Mouse (Mus musculus) embryonic facial prominence, embryonic 15.5 days (tissue): Measurements from ENCODE around the gene Nfe2l3. TPM values are rescaled to one million over a fixed set of nuclear protein-coding genes. Genes with fewer than 3 reads are reported as not detected.
A peak's percentile ranks its signal among the peaks of the same experiment; 100 is the strongest.
"Not testable (repeated sequence)": the region's sequence is repeated elsewhere in the genome, so short reads cannot be mapped to it uniquely, and the experiment has no call there.

Experiments
- ATAC-seq: fragments of 200-750 bp; cut with Nextera tagmentation; 2 replicates; pipeline ENCODE4 v1.8.0; 2017; ENCODE audit warnings: low read depth, moderate TSS enrichment; ENCODE audit not compliant: insufficient number of reproducible peaks, low FRiP score, low TSS enrichment
- H3K27ac ChIP-seq: fragments of 300-500 bp; sonication (generic); replicated peaks from 2 replicates; pipeline ENCODE4 v1.5.1; 2015; ENCODE audit warnings: mild to moderate bottlenecking, inconsistent platforms
- H3K27me3 ChIP-seq: fragments of 300-500 bp; sonication (generic); 2 replicates; pipeline ENCODE4 v1.6.1; 2015; ENCODE audit warnings: inconsistent platforms
- H3K36me3 ChIP-seq: fragments of 300-500 bp; sonication (generic); 2 replicates; pipeline ENCODE4 v1.6.1; 2015; ENCODE audit warnings: mild to moderate bottlenecking, inconsistent platforms
- H3K4me1 ChIP-seq: fragments of 300-500 bp; sonication (generic); 2 replicates; pipeline ENCODE4 v1.6.1; 2015; ENCODE audit warnings: inconsistent platforms
- H3K4me2 ChIP-seq: fragments of 300-500 bp; sonication (generic); replicated peaks from 2 replicates; pipeline ENCODE4 v1.6.1; 2015; ENCODE audit warnings: mild to moderate bottlenecking, inconsistent platforms
- H3K4me3 ChIP-seq: fragments of 300-500 bp; sonication (generic); replicated peaks from 2 replicates; pipeline ENCODE4 v1.5.1; 2015; ENCODE audit warnings: mild to moderate bottlenecking, inconsistent platforms
- H3K9ac ChIP-seq: fragments of 300-500 bp; sonication (generic); 2 replicates; pipeline ENCODE4 v1.6.1; 2015; ENCODE audit warnings: inconsistent platforms
- H3K9me3 ChIP-seq: fragments of 300-500 bp; sonication (generic); replicated peaks from 2 replicates; pipeline ENCODE4 v1.6.1; 2016; ENCODE audit warnings: inconsistent platforms
- WGBS: fragments of 180-500 bp; shearing (Covaris S2); methylation state at CpG from one replicate; pipeline ENCODE4 v1.1.7; 2015; 5-methylcytosine and 5-hydroxymethylcytosine counted together
- polyA plus RNA-seq: library from polyadenylated mRNA; unstranded; fragments of >200 nt; fragmentation: Nextera tagmentation; extraction: Ambion mirVana; gene quantifications from 2 replicates; pipeline ENCODE4 v1.2.1, GENCODE M21; 2015

Gene Nfe2l3
- 6.5 and 9.4 TPM in 2 replicates for polyA plus RNA-seq

DNA sequence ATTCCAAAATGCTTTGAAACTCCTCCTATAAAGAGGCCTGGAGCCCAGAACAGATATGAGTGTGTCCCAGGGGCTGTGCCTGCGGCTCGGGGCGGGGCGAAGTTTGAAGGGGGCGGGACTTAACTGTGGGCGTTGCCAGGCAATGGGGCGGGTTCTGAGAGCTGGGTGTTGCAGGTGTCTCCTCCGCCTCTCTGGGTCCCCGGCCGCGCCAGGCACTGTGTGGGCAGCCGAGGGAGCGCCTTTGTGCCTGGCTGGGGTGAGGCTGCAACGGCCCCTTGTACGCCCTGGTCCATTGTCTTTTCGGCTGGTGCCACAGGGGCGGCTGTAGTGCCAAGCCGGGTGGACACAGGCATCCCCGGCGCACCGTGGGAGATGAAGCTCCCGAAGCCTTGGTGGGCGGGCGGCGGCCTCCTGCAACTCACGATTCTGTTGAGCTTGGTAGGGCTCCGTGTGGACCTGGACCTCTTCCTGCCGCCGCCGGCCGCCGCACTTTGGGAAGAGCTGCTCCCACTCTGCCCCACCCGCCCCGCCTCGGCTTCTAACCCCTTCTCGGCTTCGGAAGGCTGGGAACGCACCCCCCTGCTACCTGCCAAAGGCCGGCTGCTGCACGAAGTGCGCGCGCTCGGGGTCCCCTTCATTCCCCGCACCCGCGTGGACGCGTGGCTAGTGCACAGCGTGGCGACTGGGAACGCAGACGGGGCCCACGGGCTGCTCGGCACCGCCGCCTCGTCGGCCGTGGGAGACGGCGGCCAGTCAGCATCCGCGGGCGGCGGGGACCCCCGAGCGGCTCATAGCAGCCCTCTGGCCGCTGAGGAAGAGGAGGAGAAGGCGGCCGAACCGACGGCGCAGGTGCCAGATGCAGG lies at the start of gene Nfe2l3:
Gene Nfe2l3 (plus strand): TSS at position 136 of the 863 bp plus-strand sequence.
- WGBS = under 1% methylated on average over 74 of the region's 74 CpGs
- peak; percentile 76 for ATAC-seq
- Histone ChIP-seq H3K4me1 (peaks cover 23% of the 10 kb centered on the region), H3K9me3 (no peaks in the 10 kb centered on the region), H3K4me3 (peak within 1 kb of the TSS; percentile 54), H3K27me3 (peaks cover 19% of the 10 kb centered on the region), H3K27ac (0 out of 2 replicates have a peak within 1 kb of the TSS, but pooled peaks have one; percentile 39), H3K9ac (peak within 1 kb of the TSS; percentile 31), H3K36me3 (no peaks in the 10 kb centered on the region), H3K4me2 (peak within 1 kb of the TSS; percentile 95)

DNA sequence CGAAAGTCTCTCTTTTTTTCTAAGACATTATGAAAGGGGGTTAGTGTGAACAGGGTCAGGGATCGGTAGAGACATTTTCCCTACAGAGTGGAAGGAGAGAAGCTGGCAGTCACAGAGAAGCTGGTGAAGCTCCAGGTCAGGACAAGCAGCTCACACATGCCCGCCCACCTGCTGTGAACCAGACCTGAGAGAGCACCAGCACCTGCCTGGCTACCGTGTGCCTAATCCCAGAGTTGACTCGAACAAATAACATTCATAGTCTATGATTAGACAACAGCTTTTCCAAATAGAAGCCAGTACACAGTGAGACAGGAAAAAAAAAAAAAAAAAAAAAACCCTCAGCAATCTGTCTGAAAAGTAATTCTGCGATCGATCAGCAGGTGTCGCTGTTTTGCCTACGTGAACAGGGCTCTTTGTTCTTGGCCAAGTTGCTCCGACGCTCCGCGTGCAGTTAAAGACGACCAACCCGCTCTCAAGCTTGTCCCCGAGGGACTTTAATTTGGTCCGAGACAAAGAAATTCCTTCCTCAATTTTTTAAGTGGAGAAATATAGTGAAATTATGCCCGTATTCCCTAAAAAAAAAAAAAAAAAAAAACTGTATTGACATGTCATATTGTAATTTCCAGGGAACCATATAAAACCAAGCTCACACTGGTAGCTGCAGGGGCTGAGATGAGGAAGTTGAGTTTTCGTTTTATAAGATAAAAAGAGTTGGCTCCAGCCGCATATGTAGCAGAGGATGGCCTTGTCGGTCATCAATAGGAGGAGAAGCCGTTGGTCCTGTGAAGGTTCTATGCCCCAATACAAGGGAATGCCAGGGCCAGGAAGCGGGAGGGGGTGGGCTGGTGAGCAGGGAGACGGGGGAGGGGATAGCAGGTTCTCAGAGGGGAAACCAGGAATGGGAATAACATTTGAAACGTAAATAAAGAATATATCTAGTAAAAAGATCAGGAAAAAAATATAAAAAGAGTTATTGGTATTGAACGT lies 48.4 kb upstream of the Nfe2l3 start:
- Histone ChIP-seq H3K4me3 (peak overlapping the region; percentile 28), H3K4me2 (peak overlapping the region; percentile 47), H3K27me3 (no peaks in the 10 kb centered on the region), H3K36me3 (no peaks in the 10 kb centered on the region), H3K9ac (no peak overlapping the region), H3K9me3 (no peaks in the 10 kb centered on the region), H3K27ac (no peak overlapping the region), H3K4me1 (peaks cover 9% of the 10 kb centered on the region; the same call in 1 of the 2 replicates)
- 12% methylated on average over 26 of the region's 26 CpGs for WGBS
- ATAC-seq = no peak

DNA sequence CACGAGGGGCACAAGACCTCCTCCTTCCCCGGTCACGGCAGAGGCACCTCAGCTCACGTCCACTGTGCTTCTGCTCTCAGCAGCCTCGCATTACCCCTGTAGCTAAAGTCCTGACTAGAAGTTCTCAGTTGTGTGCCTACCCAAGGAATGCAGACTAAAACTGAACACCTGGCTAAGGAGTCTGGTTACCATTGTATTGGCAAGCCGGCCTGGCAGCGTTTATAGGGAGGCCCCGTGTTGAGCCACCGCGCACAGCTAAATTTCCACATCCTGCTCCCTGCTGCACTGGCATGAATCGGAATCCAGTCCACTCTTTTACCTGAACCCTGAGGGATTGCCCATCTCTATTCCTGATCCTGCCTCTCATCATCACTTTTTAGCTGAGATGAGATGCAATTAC lies 42.0 kb upstream of the Nfe2l3 start:
- no peaks in the 10 kb centered on the region for H3K36me3 ChIP-seq
- H3K27ac ChIP-seq = no peak overlapping the region
- no peaks in the 10 kb centered on the region for H3K27me3 ChIP-seq
- no peaks in the 10 kb centered on the region for H3K9me3 ChIP-seq
- H3K9ac ChIP-seq = no peak overlapping the region
- H3K4me1 ChIP-seq = peaks cover 5% of the 10 kb centered on the region
- no peak overlapping the region for H3K4me2 ChIP-seq
- ATAC-seq = no peak
- 29% methylated on average over 11 of the region's 11 CpGs for WGBS
- no peak overlapping the region for H3K4me3 ChIP-seq

DNA sequence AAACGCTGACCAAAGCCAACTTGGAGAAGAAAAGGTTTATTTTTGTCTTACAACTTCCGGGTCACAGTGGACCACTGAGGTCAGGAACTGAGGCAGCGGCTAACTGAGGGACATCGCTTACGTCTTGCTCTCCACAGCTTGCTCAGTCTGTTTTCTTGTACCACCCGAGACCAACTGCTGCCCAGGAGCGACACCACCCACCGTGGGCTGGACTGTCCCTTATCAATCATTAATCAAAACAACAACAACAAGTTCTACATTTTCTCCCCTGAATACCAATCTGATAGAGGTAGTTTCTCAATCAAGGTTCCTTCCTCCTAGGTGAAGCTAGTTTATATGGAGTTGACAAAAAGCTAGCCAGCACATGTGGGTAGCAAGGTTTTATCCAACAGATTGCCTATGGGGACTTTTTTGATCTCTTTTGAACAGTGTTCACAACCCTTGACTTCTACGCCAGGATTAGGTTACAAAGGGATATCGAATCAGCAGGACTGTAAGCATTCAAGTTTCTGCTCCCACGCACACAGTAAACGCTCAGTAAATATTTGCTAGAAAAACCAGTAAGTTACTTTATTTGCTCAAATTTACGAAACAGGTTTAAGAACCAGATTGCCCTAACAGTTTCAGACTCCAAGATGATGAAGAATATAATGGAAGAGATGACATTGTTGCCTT lies 40.5 kb upstream of the Nfe2l3 start:
- Histone ChIP-seq H3K27ac (no peak overlapping the region), H3K36me3 (no peaks in the 10 kb centered on the region), H3K9me3 (no peaks in the 10 kb centered on the region), H3K27me3 (no peaks in the 10 kb centered on the region), H3K4me3 (no peak overlapping the region), H3K9ac (no peak overlapping the region), H3K4me1 (peaks cover 7% of the 10 kb centered on the region), H3K4me2 (no peak overlapping the region)
- no peak for ATAC-seq
- 52% methylated on average over 13 of the region's 13 CpGs for WGBS

DNA sequence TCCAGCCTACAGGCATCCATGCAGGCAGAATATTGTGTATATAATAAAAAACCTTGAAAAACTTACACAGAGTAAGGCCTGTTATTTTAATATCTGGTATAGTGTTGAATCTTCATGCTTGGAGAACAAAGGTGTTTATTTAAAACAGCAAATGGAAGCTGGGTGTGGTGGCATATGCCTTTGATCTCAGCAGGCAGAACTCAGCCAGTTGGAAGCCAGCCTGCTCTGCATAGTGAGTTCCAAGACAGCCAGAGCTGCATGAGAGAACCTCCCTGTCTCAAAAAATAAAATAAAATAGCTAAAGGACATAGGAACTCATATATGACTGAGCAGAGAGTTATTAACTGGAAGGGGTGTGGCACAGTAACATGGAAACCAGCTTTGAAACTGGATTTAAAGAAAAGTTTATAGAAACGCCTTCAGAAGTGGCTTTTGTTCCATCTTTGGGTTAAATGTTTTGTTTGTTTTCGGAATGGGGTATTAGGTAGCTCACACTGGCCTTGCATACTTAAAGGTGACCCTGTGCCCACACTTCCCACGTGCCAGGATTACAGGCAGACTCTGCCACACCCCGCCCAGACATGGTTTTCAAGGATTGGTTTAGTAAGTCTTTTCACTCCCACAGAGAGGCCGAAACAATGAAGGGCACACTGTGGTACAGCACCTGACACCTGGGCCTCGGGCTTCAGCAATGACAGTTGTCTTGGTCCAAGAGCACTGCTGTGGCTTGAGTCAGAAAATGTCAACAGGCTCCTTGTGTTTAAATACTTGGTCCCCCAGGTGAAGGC lies 38.9 kb upstream of the Nfe2l3 start:
- Histone ChIP-seq H3K4me1 (peaks cover 7% of the 10 kb centered on the region), H3K4me3 (no peak overlapping the region), H3K27me3 (no peaks in the 10 kb centered on the region), H3K9ac (no peak overlapping the region), H3K4me2 (no peak overlapping the region), H3K36me3 (no peaks in the 10 kb centered on the region), H3K27ac (peak overlapping the region; percentile 34), H3K9me3 (no peaks in the 10 kb centered on the region)
- no peak for ATAC-seq
- WGBS = 60% methylated on average over 6 of the region's 6 CpGs

DNA sequence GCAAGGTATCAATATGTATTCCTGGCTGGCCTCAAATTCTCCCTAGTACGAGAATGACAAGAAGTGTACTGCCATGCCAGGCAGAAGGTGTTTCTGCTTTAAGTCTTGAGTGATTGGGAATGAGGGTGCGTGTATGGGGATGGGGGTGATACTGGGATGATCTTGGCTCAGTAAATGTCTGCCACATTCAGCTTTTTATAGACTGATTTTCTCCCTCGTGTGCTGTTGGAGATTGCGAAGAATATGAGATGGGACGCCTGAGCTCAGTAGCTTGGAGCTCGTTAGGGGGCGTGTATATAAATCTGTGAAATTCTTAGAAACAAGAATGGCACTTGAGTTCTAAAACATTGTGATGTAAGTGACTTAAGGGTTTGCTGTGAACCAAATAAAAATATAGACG lies 38.1 kb upstream of the Nfe2l3 start:
- not testable (repeated sequence) for H3K4me1 ChIP-seq, H3K27me3 ChIP-seq, ATAC-seq, H3K36me3 ChIP-seq, H3K4me2 ChIP-seq, H3K27ac ChIP-seq, H3K4me3 ChIP-seq, H3K9ac ChIP-seq, H3K9me3 ChIP-seq
- WGBS = 78% methylated on average over 8 of the region's 8 CpGs

DNA sequence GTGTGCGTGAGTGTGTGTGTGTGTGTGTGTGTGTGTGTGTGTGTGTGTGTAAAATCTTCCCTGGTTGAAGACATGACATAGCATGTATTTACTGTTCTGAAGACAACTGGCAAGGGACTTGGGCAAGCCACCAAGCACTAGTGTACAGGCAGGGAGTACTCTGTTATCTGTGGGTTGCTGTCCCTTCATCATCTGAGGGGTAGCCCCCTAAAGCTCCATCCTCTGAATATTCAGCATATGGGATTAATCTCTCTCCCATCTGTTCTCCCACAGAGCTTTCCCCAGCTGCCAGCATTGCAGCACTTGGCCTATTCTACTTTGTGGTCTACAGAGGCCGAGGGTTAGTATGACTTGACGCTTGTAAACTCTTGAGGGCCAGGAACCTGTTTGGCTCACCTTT lies 37.5 kb upstream of the Nfe2l3 start:
- 59% methylated on average over 3 of the region's 3 CpGs for WGBS
- not testable (repeated sequence) for H3K36me3 ChIP-seq, H3K4me2 ChIP-seq, ATAC-seq, H3K27ac ChIP-seq, H3K9ac ChIP-seq, H3K27me3 ChIP-seq, H3K4me3 ChIP-seq, H3K4me1 ChIP-seq, H3K9me3 ChIP-seq

DNA sequence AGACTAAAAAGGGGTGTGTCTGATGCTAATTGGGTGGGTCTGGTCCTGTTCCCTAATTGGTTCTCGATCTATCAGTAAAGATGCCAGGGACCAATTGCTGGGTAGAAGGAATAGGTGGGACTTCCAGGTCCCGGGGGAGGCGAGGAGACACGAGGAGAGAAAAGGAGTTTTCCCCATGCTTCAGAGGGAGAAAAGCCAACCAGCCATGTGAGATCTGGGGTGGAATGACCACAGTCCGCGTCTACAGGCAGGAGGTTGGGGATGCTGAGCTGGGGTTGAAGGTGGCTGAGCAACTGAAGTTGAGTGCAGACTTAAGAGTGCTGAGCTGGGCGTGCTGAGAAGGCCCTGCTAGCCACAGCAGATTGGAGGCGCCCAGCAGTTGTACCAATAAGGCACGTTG lies 37.0 kb upstream of the Nfe2l3 start:
- Histone ChIP-seq H3K27ac (no peak overlapping the region), H3K36me3 (no peaks in the 10 kb centered on the region), H3K4me3 (no peak overlapping the region), H3K9ac (no peak overlapping the region), H3K9me3 (no peaks in the 10 kb centered on the region), H3K27me3 (no peaks in the 10 kb centered on the region), H3K4me2 (peak overlapping the region; percentile 15; the same call in 1 of the 2 replicates), H3K4me1 (peaks cover 4% of the 10 kb centered on the region)
- no peak for ATAC-seq
- 57% methylated on average over 9 of the region's 9 CpGs for WGBS

DNA sequence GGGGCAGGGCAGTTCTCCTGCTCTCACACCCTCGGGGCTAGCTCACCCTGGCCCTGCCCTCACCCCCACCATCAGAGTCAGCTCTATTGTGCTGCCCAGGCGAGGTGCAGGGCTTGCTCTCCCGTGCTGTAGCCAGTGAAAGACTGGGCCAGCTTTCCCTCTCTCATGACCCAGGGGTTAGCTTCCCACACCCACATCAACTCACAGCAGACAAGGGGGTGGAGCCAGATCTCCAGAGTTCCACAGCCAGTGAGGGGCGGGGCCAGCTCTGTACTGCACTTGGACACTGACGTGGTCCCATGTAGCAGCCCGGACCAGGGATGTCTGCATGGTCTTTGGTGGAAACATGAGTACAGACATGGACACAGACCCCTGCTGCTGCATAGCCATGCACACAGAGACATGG lies 33.4 kb upstream of the Nfe2l3 start:
- H3K4me1 ChIP-seq = peaks cover 8% of the 10 kb centered on the region
- no peaks in the 10 kb centered on the region for H3K9me3 ChIP-seq
- H3K27ac ChIP-seq = no peak overlapping the region
- no peak overlapping the region for H3K4me3 ChIP-seq
- ATAC-seq = peak; percentile 48; the same call in 1 of the 2 replicates
- no peak overlapping the region for H3K9ac ChIP-seq
- no peaks in the 10 kb centered on the region for H3K27me3 ChIP-seq
- no peaks in the 10 kb centered on the region for H3K36me3 ChIP-seq
- WGBS = 24% methylated on average over 6 of the region's 6 CpGs
- no peak overlapping the region for H3K4me2 ChIP-seq

DNA sequence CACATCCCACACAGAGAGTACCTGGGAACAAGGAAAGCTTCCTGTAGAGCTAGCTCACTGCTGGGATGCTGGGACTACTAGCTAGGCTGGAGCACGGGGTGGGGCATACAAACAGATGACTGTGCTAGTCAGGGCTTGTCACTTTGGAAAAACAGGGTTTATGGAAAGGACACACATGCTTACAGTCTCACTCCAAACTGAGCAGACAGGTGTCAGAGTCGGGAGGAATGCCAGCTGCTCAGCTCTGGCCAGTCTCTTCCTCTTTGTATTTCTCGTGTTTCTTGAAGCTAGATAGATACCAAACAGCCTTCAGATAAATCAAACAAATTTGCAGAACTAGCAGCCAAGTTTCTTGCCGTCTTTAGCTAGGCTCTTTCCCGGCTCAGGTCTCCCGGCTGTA lies 31.2 kb upstream of the Nfe2l3 start:
- WGBS = 36% methylated on average over 6 of the region's 6 CpGs
- Histone ChIP-seq H3K9me3 (no peaks in the 10 kb centered on the region), H3K4me2 (no peak overlapping the region), H3K27me3 (no peaks in the 10 kb centered on the region), H3K9ac (no peak overlapping the region), H3K4me3 (no peak overlapping the region), H3K4me1 (peaks cover 5% of the 10 kb centered on the region; the same call in 1 of the 2 replicates), H3K27ac (peak overlapping the region; percentile 58; the same call in 1 of the 2 replicates), H3K36me3 (no peaks in the 10 kb centered on the region)
- no peak for ATAC-seq
